Mouse (Mus musculus) lung, embryonic 16.5 days (tissue): ENCODE results near the gene Gm13057. TPM values are rescaled to one million over a fixed set of nuclear protein-coding genes. Genes with fewer than 3 reads are reported as not detected.
"Not testable (repeated sequence)": the region's sequence is repeated elsewhere in the genome, so short reads cannot be mapped to it uniquely, and the experiment has no call there.

ENCODE experiments used
- ATAC-seq: fragments of 200-750 bp; cut with Nextera tagmentation; 2 replicates; pipeline ENCODE4 v1.8.0; 2017; ENCODE audit warnings: low read depth, mild to moderate bottlenecking, moderate library complexity
- H3K27ac ChIP-seq: fragments of 300-500 bp; sonication (generic); 2 replicates; pipeline ENCODE4 v1.5.1; 2014; ENCODE audit warnings: mild to moderate bottlenecking, control low read depth, low read length
- H3K27me3 ChIP-seq: fragments of 300-500 bp; sonication (generic); 2 replicates; pipeline ENCODE4 v1.6.1; 2014; ENCODE audit warnings: low read depth, low read length, mixed read lengths; ENCODE audit not compliant: control insufficient read depth, insufficient read depth
- H3K36me3 ChIP-seq: fragments of 300-500 bp; sonication (generic); 2 replicates; pipeline ENCODE4 v1.6.1; 2014; ENCODE audit warnings: low read length; ENCODE audit not compliant: control insufficient read depth, insufficient read depth
- H3K4me1 ChIP-seq: fragments of 300-500 bp; sonication (generic); replicated peaks from 2 replicates; pipeline ENCODE4 v1.6.1; 2014; ENCODE audit warnings: low read length, mixed read lengths; ENCODE audit not compliant: control insufficient read depth, insufficient read depth
- H3K4me2 ChIP-seq: fragments of 300-500 bp; sonication (generic); 2 replicates; pipeline ENCODE4 v1.6.1; 2014; ENCODE audit warnings: low read depth, low read length, control low read depth
- H3K4me3 ChIP-seq: fragments of 300-500 bp; sonication (generic); 2 replicates; pipeline ENCODE4 v1.5.1; 2014; ENCODE audit warnings: mild to moderate bottlenecking, low read length, control low read depth
- H3K9ac ChIP-seq: fragments of 300-500 bp; sonication (generic); 2 replicates; pipeline ENCODE4 v1.6.1; 2014; ENCODE audit warnings: low read length, control low read depth
- H3K9me3 ChIP-seq: fragments of 300-500 bp; sonication (generic); 2 replicates; pipeline ENCODE4 v1.6.1; 2016; ENCODE audit warnings: low read length; ENCODE audit not compliant: control insufficient read depth
- WGBS: fragments of 180-500 bp; shearing (Covaris S2); extraction: QIAGEN DNeasy Blood & Tissue Kit; methylation state at CpG from one replicate; pipeline ENCODE4 v1.1.7; 2014; 5-methylcytosine and 5-hydroxymethylcytosine counted together
- polyA plus RNA-seq: library from polyadenylated mRNA; unstranded; fragments of >200 nt; fragmentation: Nextera tagmentation; extraction: Ambion mirVana; gene quantifications from 2 replicates; pipeline ENCODE4 v1.2.1, GENCODE M21; 2015

Gene Gm13057
- polyA plus RNA-seq: not detected in 2 replicates

DNA sequence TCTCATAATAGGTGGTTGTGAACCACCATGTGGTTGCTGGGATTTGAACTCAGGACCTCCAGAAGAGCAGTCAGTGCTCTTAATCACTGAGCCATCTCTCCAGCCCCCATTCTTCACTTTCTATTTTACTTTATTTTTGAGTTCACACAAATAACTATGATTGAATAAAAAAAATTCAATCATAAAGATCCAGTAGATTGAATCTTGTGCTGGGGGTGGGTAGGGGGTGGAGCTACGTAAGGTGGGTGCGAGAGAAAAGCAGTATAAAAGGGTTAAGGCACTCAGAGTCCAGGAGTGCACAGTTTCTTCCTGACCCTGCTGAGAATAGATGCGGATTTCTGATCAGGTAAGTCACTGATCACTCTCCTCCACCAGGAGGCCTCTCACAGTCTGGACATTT lies at the start of gene Gm13057, which contains the start of gene BC080695:
TSS of gene Gm13057 (plus strand) at position 310 of the 400 bp plus-strand sequence.
TSS of gene BC080695 (plus strand) at position 301 of the 400 bp plus-strand sequence.
- not testable (repeated sequence) for H3K36me3 ChIP-seq, H3K27me3 ChIP-seq, H3K9ac ChIP-seq, H3K4me1 ChIP-seq, H3K27ac ChIP-seq, ATAC-seq, H3K9me3 ChIP-seq, H3K4me3 ChIP-seq, H3K4me2 ChIP-seq
- WGBS: no CpG with 5 or more reads among the region's 3 CpGs

DNA sequence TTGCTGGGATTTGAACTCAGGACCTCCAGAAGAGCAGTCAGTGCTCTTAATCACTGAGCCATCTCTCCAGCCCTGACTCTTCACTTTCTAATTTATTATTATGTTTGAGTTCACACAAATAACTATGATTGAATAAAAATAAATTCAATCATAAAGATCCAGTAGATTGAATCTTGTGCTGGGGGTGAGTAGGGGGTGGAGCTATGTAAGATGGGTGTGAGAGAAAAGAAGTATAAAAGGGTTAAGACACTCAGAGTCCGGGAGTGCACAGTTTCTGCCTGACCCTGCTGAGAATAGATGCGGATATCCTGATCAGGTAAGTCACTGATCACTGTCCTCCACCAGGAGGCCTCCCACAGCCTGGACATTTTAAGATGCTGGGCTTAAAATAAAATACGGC lies 40.5 kb upstream of the Gm13057 start, which contains the start of gene Gm13043:
TSS of gene Gm13043 (plus strand) at position 301 of the 400 bp plus-strand sequence.
- Histone ChIP-seq H3K27ac (no peak within 1 kb of the TSS), H3K9me3 (no peaks in the 10 kb centered on the region), H3K9ac (no peak within 1 kb of the TSS), H3K4me1 (no peaks in the 10 kb centered on the region), H3K27me3 (no peaks in the 10 kb centered on the region), H3K4me3 (no peak within 1 kb of the TSS), H3K4me2 (no peak within 1 kb of the TSS), H3K36me3 (no peaks in the 10 kb centered on the region)
- no peak for ATAC-seq
- 83% methylated on average over 3 of the region's 3 CpGs for WGBS

DNA sequence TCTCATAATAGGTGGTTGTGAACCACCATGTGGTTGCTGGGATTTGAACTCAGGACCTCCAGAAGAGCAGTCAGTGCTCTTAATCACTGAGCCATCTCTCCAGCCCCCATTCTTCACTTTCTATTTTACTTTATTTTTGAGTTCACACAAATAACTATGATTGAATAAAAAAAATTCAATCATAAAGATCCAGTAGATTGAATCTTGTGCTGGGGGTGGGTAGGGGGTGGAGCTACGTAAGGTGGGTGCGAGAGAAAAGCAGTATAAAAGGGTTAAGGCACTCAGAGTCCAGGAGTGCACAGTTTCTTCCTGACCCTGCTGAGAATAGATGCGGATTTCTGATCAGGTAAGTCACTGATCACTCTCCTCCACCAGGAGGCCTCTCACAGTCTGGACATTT lies 15.9 kb upstream of the Gm13057 start, which contains the start of gene Gm13040:
TSS of gene Gm13040 (plus strand) at position 301 of the 400 bp plus-strand sequence.
- H3K4me2 ChIP-seq, H3K36me3 ChIP-seq, H3K9me3 ChIP-seq, H3K4me3 ChIP-seq, H3K9ac ChIP-seq, H3K27me3 ChIP-seq, ATAC-seq, H3K4me1 ChIP-seq, H3K27ac ChIP-seq: not testable (repeated sequence)
- WGBS: no CpG with 5 or more reads among the region's 3 CpGs

Other genes starting within 250 kb of the Gm13057 start
- 0.16 TPM in 1 of 2 replicates, not detected in the other for gene Lrrc38, start 202.0 kb upstream of the Gm13057 start, polyA plus RNA-seq
- gene Pramel1, start 157.3 kb upstream of the Gm13057 start, polyA plus RNA-seq: not detected in 2 replicates
- 19.2 and 20.1 TPM in 2 replicates for gene Pramef8, start 139.3 kb upstream of the Gm13057 start, polyA plus RNA-seq
- gene Oog4, start 101.4 kb upstream of the Gm13057 start, polyA plus RNA-seq: not detected in 2 replicates
- not detected in 2 replicates for gene Gm13043, start 40.4 kb upstream of the Gm13057 start, polyA plus RNA-seq
- gene Gm13040, start 15.8 kb upstream of the Gm13057 start, polyA plus RNA-seq: not detected in 2 replicates
- gene BC080695, start within 50 bp of the Gm13057 start, polyA plus RNA-seq: not detected in 2 replicates
- not detected in 2 replicates for gene Gm13083, start 63.3 kb downstream of the Gm13057 start, polyA plus RNA-seq
- gene Gm13088, start 105.5 kb downstream of the Gm13057 start, polyA plus RNA-seq: not detected in 2 replicates
- not detected in 2 replicates for gene Gm13089, start 151.0 kb downstream of the Gm13057 start, polyA plus RNA-seq
- not detected in 2 replicates for gene Gm13078, start 167.7 kb downstream of the Gm13057 start, polyA plus RNA-seq
- not detected in 2 replicates for gene Gm13023, start 237.6 kb downstream of the Gm13057 start, polyA plus RNA-seq